Mouse (Mus musculus): ENCODE results near the gene Serac1.

GRCm38 (mm10) chr17:6102287-6102686 lies 22.7 kb upstream of the Serac1 start:
- TF ChIP-seq CTCF (IDR thresholded peaks at IDR 0.05 in 2 of 3, conservative IDR thresholded peaks at IDR 0.05 in 1 of 3; ENCODE audit: control insufficient read depth in 1 of 3, insufficient read depth in 1 of 3, low read depth in 2 of 3, low read length in 3 of 3, poor library complexity in 1 of 3, severe bottlenecking in 1 of 3): no peak
- no peak for TF ChIP-seq POLR2A (IDR thresholded peaks at IDR 0.05; ENCODE audit: control insufficient read depth in 1 of 2, insufficient read depth in 1 of 2, low read depth in 1 of 2, low read length in 2 of 2, poor library complexity in 1 of 2)
- TF ChIP-seq POLR2AphosphoS5 (IDR thresholded peaks at IDR 0.05; ENCODE audit: borderline replicate concordance, low read depth, low read length): no peak
- TF ChIP-seq TCF12 (IDR thresholded peaks at IDR 0.05; ENCODE audit: low read depth, low read length): no peak

Data from MEL (cell line).